Mouse (Mus musculus) testis, adult 2 months (tissue): Measurements from ENCODE around the gene Tsc22d1. TPM values are rescaled to one million over a fixed set of nuclear protein-coding genes. Genes with fewer than 3 reads are reported as not detected.

Source experiments
- H3K27ac ChIP-seq: fragments of 200-500 bp; 2 replicates; pipeline ENCODE4 v1.5.1; 2012; ENCODE audit warnings: low read depth, low read length; ENCODE audit not compliant: control insufficient read depth, insufficient read depth
- H3K27me3 ChIP-seq: fragments of 200-500 bp; 2 replicates; pipeline ENCODE4 v1.6.1; 2012; ENCODE audit warnings: mild to moderate bottlenecking, low read length, moderate library complexity; ENCODE audit not compliant: control insufficient read depth, insufficient read depth
- H3K36me3 ChIP-seq: fragments of 200-500 bp; 2 replicates; pipeline ENCODE4 v1.6.1; 2012; ENCODE audit warnings: mild to moderate bottlenecking, low read length; ENCODE audit not compliant: control insufficient read depth, insufficient read depth
- H3K4me1 ChIP-seq: fragments of 200-500 bp; 2 replicates; pipeline ENCODE4 v1.6.1; 2012; ENCODE audit warnings: low read length; ENCODE audit not compliant: control insufficient read depth, insufficient read depth
- H3K4me3 ChIP-seq: fragments of 200-500 bp; 2 replicates; pipeline ENCODE4 v1.5.1; 2012; ENCODE audit warnings: low read depth, mild to moderate bottlenecking, low read length, moderate library complexity, mixed read lengths; ENCODE audit not compliant: control insufficient read depth
- CTCF ChIP-seq: fragments of 200-500 bp; IDR thresholded peaks from 2 replicates; pipeline ENCODE4 v1.5.1; 2012; ENCODE audit warnings: low read depth, mild to moderate bottlenecking, inconsistent platforms, low read length, moderate library complexity; ENCODE audit not compliant: control insufficient read depth, insufficient read depth, insufficient replicate concordance
- POLR2A ChIP-seq: fragments of 200-500 bp; IDR thresholded peaks from 2 replicates; pipeline ENCODE4 v1.6.1; 2012; ENCODE audit warnings: low read depth, mild to moderate bottlenecking, inconsistent platforms, low read length, moderate library complexity; ENCODE audit not compliant: control insufficient read depth
- polyA plus RNA-seq: library from polyadenylated mRNA; depleted of rRNA; stranded (reverse); fragments of >200 nt; gene quantifications from 2 replicates; pipeline ENCODE4 v1.2.3, GENCODE M21; 2012

Tsc22d1 gene
- polyA plus RNA-seq, 1 experiment: 198 TPM

DNA sequence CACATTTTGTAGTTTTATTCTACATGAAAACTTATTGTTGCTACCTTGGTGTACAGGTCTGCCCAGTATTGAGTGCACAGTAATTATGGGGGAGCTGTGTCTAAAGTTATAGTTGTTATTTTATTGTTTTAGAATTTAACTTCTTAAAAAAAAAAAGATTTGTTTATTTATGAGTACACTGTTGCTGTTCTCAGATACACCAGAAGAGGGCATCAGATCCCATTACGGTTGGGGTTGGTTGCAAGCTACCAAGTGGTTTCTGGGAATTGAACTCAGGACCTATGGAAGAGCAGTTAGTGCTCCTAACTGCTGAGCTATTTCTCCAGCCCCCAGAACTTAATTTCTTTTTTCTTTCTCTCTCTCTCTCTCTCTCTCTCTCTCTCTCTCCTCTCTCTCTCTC is 59.4 kb downstream of the Tsc22d1 start:
- H3K4me1 ChIP-seq: peaks cover 22% of the 10 kb centered on the region
- H3K36me3 ChIP-seq: no peaks in the 10 kb centered on the region
- no peak overlapping the region for H3K4me3 ChIP-seq
- H3K27me3 ChIP-seq: no peaks in the 10 kb centered on the region
- no peak for TF ChIP-seq CTCF
- no peak for TF ChIP-seq POLR2A
- H3K27ac ChIP-seq: no peak overlapping the region

DNA sequence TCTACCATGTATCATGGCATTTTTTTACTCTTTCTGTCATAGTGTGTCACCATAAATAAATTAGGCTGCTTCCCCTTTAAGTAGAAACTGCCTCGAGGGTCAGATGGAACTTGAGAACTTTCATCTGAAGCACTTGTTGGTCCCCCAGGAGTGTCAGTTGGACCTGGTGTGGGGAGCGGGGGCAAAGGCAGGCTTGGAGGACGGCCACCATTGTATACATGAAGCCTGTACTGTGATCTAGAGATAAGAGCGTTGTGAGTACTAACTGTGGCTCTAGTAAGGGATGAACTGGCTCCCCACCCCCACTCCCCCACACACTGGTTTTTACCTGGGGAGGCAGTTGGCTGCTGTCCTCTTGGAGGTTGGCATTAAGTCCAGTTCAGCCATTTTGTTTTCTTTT is 62.0 kb downstream of the Tsc22d1 start:
- peak overlapping the region; percentile 99 for H3K27ac ChIP-seq
- H3K27me3 ChIP-seq: no peaks in the 10 kb centered on the region
- peak overlapping the region; percentile 92 for H3K4me3 ChIP-seq
- H3K4me1 ChIP-seq: peaks cover 21% of the 10 kb centered on the region
- H3K36me3 ChIP-seq: no peaks in the 10 kb centered on the region
- peak; percentile 80 for TF ChIP-seq POLR2A
- TF ChIP-seq CTCF: no peak

DNA sequence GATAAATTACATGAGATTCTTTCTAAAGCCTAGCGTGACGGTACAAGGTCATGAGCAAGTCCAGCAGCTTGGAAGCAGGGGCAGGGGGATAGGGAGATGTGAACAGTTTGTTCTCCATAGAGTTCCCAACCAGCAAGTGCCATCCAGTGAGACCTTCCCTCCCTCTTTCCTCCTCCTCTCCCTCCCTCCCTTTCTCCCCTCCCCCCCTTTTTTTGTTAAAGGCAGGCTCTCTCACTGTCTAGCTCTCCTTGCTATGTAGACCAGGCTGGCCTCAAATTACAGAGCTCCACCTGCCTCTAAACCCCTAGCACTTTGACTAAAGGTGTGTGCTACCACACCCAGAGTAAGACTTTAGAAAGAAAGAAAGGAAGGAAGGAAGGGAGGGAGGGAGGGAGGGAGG is 63.3 kb downstream of the Tsc22d1 start:
- Histone ChIP-seq H3K27me3 (no peaks in the 10 kb centered on the region), H3K4me1 (peaks cover 21% of the 10 kb centered on the region), H3K27ac (peak overlapping the region; percentile 23), H3K4me3 (peak overlapping the region; percentile 74), H3K36me3 (no peaks in the 10 kb centered on the region)
- TF ChIP-seq POLR2A: no peak

DNA sequence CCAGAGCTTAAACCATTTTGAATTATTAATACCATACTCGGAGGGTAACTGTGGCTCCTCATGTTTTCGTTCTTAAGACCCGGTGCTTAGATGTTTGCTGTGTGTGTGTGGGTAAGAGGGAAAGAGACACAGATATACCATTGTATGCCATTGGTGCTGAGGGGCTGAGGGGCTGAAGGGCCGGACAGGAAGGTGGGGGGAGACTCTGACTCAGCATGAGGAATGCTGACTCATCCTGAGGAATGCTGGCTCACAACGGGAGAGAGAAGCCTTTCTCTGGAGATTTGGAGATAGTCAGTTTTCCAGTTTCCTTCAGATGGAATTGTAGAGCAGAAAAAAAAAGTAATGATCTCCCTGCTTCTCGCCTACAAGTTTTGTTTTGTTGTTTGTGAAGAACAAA is 63.9 kb downstream of the Tsc22d1 start:
- H3K4me1 ChIP-seq: peaks cover 21% of the 10 kb centered on the region
- H3K4me3 ChIP-seq: peak overlapping the region; percentile 59
- TF ChIP-seq CTCF: no peak
- no peak for TF ChIP-seq POLR2A
- peak overlapping the region; percentile 83 for H3K27ac ChIP-seq
- H3K27me3 ChIP-seq: no peaks in the 10 kb centered on the region
- H3K36me3 ChIP-seq: no peaks in the 10 kb centered on the region

DNA sequence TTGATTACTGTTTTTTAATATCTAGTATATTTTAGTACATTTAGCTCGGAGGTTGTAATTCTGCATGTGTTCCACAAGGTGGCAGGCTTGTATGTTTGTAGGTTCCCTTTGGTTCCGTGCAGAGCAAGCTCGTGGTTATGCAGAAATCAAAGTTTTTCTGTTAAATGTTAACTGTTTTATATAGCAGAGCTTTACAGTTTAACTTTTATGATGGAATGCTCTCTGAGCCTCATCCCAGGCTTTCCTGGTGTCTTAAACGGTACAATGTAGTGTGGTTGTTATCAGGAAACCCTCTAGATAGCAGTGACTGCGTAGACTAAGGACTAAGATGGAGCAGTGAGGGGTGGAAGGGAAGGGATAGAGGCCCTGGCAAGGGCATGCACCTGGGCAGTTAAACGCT is 65.1 kb downstream of the Tsc22d1 start:
- H3K27me3 ChIP-seq: no peaks in the 10 kb centered on the region
- H3K36me3 ChIP-seq: no peaks in the 10 kb centered on the region
- H3K27ac ChIP-seq: no peak overlapping the region
- H3K4me1 ChIP-seq: peaks cover 21% of the 10 kb centered on the region
- TF ChIP-seq CTCF: no peak
- no peak for TF ChIP-seq POLR2A
- H3K4me3 ChIP-seq: peak overlapping the region; percentile 55

DNA sequence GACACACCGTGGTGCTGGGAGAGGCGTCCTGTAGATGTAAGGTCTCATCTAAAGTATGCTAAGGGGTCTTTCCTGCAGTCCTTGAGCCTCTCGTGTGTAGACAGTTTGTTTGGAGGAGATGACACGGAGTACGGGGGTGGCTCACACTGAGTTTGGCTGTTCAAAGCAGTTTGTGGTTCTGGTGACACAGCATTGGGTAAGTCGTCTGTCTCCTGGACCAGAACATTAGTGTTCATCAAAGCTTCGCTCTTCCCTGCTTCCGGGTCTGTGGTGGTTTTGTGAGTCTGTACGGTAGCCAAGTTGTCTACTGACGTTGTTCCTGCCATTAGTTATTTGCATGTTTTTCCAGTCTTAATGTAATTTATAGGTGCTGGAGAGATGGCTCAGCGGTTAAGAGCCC is 65.7 kb downstream of the Tsc22d1 start:
- TF ChIP-seq POLR2A: no peak
- Histone ChIP-seq H3K4me3 (peak overlapping the region; percentile 55), H3K4me1 (peaks cover 21% of the 10 kb centered on the region), H3K27me3 (no peaks in the 10 kb centered on the region), H3K27ac (peak overlapping the region; percentile 54), H3K36me3 (no peaks in the 10 kb centered on the region)

DNA sequence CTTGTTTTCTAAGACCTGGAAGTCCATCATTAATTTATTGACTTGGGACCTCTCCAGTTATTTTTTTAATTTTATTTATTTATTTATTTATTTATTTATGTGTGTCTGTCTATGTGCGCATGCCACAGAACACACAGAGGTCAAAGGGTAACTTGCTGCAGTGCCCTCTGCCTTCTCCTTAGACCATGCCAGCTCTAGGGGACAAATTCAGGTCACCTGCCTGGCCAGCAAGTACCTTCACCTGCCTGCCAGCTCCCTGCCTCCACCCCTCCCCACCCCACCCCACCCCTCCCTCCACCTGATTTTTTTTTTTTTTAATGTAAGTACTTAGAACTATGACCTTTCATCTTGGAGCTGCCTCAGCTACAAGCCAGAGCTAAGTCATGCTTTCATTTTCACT is 68.9 kb downstream of the Tsc22d1 start:
- Histone ChIP-seq H3K4me3 (no peak overlapping the region), H3K27ac (no peak overlapping the region), H3K36me3 (no peaks in the 10 kb centered on the region; the same call in none of the 2 replicates), H3K4me1 (peaks cover 14% of the 10 kb centered on the region), H3K27me3 (no peaks in the 10 kb centered on the region)
- TF ChIP-seq CTCF: no peak
- TF ChIP-seq POLR2A: no peak

DNA sequence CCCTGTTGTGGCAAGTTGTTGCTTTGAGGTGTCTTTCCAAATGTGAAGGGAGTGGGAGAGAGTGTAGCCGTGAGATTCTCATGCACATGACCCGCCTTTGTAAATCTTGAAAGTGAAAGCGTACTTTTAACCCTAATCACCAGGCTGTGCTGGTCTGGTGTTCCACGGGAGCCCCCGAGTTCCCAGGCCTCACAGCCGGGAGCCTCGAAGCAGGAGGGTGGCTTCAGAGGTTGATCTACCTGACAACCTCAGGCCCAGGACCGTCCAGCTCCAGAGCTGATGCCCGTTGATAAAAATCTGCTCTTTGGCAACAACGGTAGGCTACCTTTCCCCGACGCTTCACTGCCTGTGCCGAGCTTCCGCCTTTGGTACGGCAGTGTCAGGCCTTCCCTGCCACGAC is 72.8 kb downstream of the Tsc22d1 start:
- Histone ChIP-seq H3K4me3 (no peak overlapping the region), H3K4me1 (peaks cover 7% of the 10 kb centered on the region), H3K27ac (peak overlapping the region; percentile 52; the same call in 1 of the 2 replicates), H3K36me3 (no peaks in the 10 kb centered on the region; the same call in none of the 2 replicates), H3K27me3 (no peaks in the 10 kb centered on the region)
- no peak for TF ChIP-seq CTCF
- TF ChIP-seq POLR2A: no peak
